Mouse (Mus musculus) MEL (cell line): ENCODE data around the gene Cfap100. TPM values are rescaled to one million over a fixed set of nuclear protein-coding genes. Genes with fewer than 3 reads are reported as not detected.

Experiments used
- DNase-seq: peaks from one replicate; pipeline ENCODE4 v3.0.0; 2011; ENCODE audit warnings: low read depth, low spot score
- H3K27ac ChIP-seq: 2 replicates; pipeline ENCODE4 v1.5.1; 2012; ENCODE audit warnings: low read depth, mild to moderate bottlenecking, control low read depth, low read length, moderate library complexity; ENCODE audit not compliant: control insufficient read depth
- H3K27me3 ChIP-seq, 2 experiments: fragments of 150-350 bp in 1 of 2; sonication (generic) in 1 of 2; 2 replicates each; pipeline ENCODE4 v1.6.1; 2012; ENCODE audit warnings: low read length in 2 of 2, mild to moderate bottlenecking in 2 of 2, improper control_type of control experiment in 1 of 2, moderate library complexity in 1 of 2; ENCODE audit not compliant: insufficient read depth in 2 of 2, control insufficient read depth in 1 of 2
- H3K36me3 ChIP-seq, 2 experiments: 2 replicates each; pipeline ENCODE4 v1.6.1; 2012 to 2014; ENCODE audit warnings: low read length in 2 of 2, improper control_type of control experiment in 1 of 2, inconsistent platforms in 1 of 2, mild to moderate bottlenecking in 1 of 2; ENCODE audit not compliant: insufficient read depth in 2 of 2, control insufficient read depth in 1 of 2
- H3K4me1 ChIP-seq, 2 experiments: fragments of 150-350 bp in 1 of 2; sonication (generic) in 1 of 2; 2 replicates each; pipeline ENCODE4 v1.6.1; 2012; ENCODE audit warnings: low read length in 2 of 2, improper control_type of control experiment in 1 of 2, mild to moderate bottlenecking in 1 of 2; ENCODE audit not compliant: insufficient read depth in 2 of 2, control insufficient read depth in 1 of 2
- H3K4me3 ChIP-seq, 2 experiments: fragments of 150-350 bp in 1 of 2; sonication (generic) in 1 of 2; 2 replicates each; pipeline ENCODE4 v1.5.1; 2012; ENCODE audit warnings: low read depth in 2 of 2, low read length in 2 of 2, mild to moderate bottlenecking in 2 of 2, moderate library complexity in 2 of 2, control low read depth in 1 of 2, improper control_type of control experiment in 1 of 2; ENCODE audit not compliant: control insufficient read depth in 1 of 2, insufficient read depth in 1 of 2
- H3K79me2 ChIP-seq: 2 replicates; pipeline ENCODE4 v1.6.1; 2012; ENCODE audit warnings: mild to moderate bottlenecking, low read length, moderate library complexity; ENCODE audit not compliant: control insufficient read depth, poor library complexity, insufficient read depth
- H3K9ac ChIP-seq: 2 replicates; pipeline ENCODE4 v1.6.1; 2012; ENCODE audit warnings: low read depth, mild to moderate bottlenecking, control low read depth, low read length, moderate library complexity; ENCODE audit not compliant: control insufficient read depth, poor library complexity, severe bottlenecking
- H3K9me3 ChIP-seq: fragments of 150-350 bp; sonication (generic); replicated peaks from 2 replicates; pipeline ENCODE4 v1.6.1; 2012; ENCODE audit warnings: mild to moderate bottlenecking, low read length, improper control_type of control experiment, moderate library complexity; ENCODE audit not compliant: insufficient read depth
- CTCF ChIP-seq, 3 experiments: IDR thresholded peaks in 2 of 3; conservative IDR thresholded peaks in 1 of 3; 2 replicates each; pipeline ENCODE4 v1.5.1; 2011 to 2012; ENCODE audit warnings: low read length in 3 of 3, low read depth in 2 of 3, mild to moderate bottlenecking in 2 of 3, improper control_type of control experiment in 1 of 3, inconsistent platforms in 1 of 3, mixed read lengths in 1 of 3, moderate library complexity in 1 of 3; ENCODE audit not compliant: control insufficient read depth in 1 of 3, insufficient read depth in 1 of 3, poor library complexity in 1 of 3, severe bottlenecking in 1 of 3
- E2F4 ChIP-seq: IDR thresholded peaks from 2 replicates; pipeline ENCODE4 v1.6.1; 2011; ENCODE audit warnings: low read depth, low read length, improper control_type of control experiment, borderline replicate concordance
- ELF1 ChIP-seq: IDR thresholded peaks from 2 replicates; pipeline ENCODE4 v1.6.1; 2014; ENCODE audit warnings: low read depth, mild to moderate bottlenecking, inconsistent platforms, low read length, improper control_type of control experiment, moderate library complexity
- EP300 ChIP-seq, 2 experiments: IDR thresholded peaks; 2 replicates each; pipeline ENCODE4 v1.6.1; 2011; ENCODE audit warnings: improper control_type of control experiment in 2 of 2, low read length in 2 of 2, low read depth in 1 of 2, mild to moderate bottlenecking in 1 of 2
- ETS1 ChIP-seq: IDR thresholded peaks from 2 replicates; pipeline ENCODE4 v1.6.1; 2012; ENCODE audit warnings: low read depth, mild to moderate bottlenecking, inconsistent platforms, low read length, improper control_type of control experiment, moderate library complexity
- HCFC1 ChIP-seq: IDR thresholded peaks from 2 replicates; pipeline ENCODE4 v1.6.1; 2012; ENCODE audit warnings: low read depth, mild to moderate bottlenecking, inconsistent platforms, low read length, improper control_type of control experiment, moderate library complexity
- JUND ChIP-seq: IDR thresholded peaks from 2 replicates; pipeline ENCODE4 v1.6.1; 2011; ENCODE audit warnings: low read depth, mild to moderate bottlenecking, improper control_type of control experiment, low read length
- POLR2A ChIP-seq, 2 experiments: IDR thresholded peaks; 2 replicates each; pipeline ENCODE4 v1.6.1; 2011 to 2012; ENCODE audit warnings: low read length in 2 of 2, mild to moderate bottlenecking in 2 of 2, control low read depth in 1 of 2, improper control_type of control experiment in 1 of 2, low read depth in 1 of 2, moderate library complexity in 1 of 2; ENCODE audit not compliant: control insufficient read depth in 1 of 2, insufficient read depth in 1 of 2, poor library complexity in 1 of 2
- POLR2AphosphoS5 ChIP-seq: IDR thresholded peaks from 2 replicates; pipeline ENCODE4 v1.6.1; 2012; ENCODE audit warnings: low read depth, borderline replicate concordance, mild to moderate bottlenecking, inconsistent platforms, low read length, moderate library complexity, mixed read lengths
- RAD21 ChIP-seq: IDR thresholded peaks from 2 replicates; pipeline ENCODE4 v1.6.1; 2011; ENCODE audit warnings: mild to moderate bottlenecking, low read depth, low read length, improper control_type of control experiment
- RCOR1 ChIP-seq: IDR thresholded peaks from 2 replicates; pipeline ENCODE4 v1.6.1; 2012; ENCODE audit warnings: low read depth, mild to moderate bottlenecking, inconsistent platforms, low read length, improper control_type of control experiment
- SIN3A ChIP-seq: IDR thresholded peaks from 2 replicates; pipeline ENCODE4 v1.6.1; 2012; ENCODE audit warnings: low read length, improper control_type of control experiment, inconsistent platforms
- TAL1 ChIP-seq: IDR thresholded peaks from 2 replicates; pipeline ENCODE4 v1.6.1; 2012; ENCODE audit warnings: mild to moderate bottlenecking, inconsistent platforms, low read length, moderate library complexity, mixed read lengths
- TBP ChIP-seq: IDR thresholded peaks from 2 replicates; pipeline ENCODE4 v1.8.0; 2011; ENCODE audit warnings: low read depth, low read length, improper control_type of control experiment
- UBTF ChIP-seq: IDR thresholded peaks from 2 replicates; pipeline ENCODE4 v1.6.1; 2012; ENCODE audit warnings: low read depth, mild to moderate bottlenecking, inconsistent platforms, low read length, improper control_type of control experiment, moderate library complexity, borderline replicate concordance; ENCODE audit not compliant: insufficient read depth
- USF1 ChIP-seq: IDR thresholded peaks from 2 replicates; pipeline ENCODE4 v1.6.1; 2014; ENCODE audit warnings: low read depth, mild to moderate bottlenecking, inconsistent platforms, low read length, improper control_type of control experiment, moderate library complexity
- USF2 ChIP-seq, 2 experiments: IDR thresholded peaks; 2 replicates each; pipeline ENCODE4 v1.6.1; 2011 to 2012; ENCODE audit warnings: improper control_type of control experiment in 2 of 2, low read length in 2 of 2, borderline replicate concordance in 1 of 2, inconsistent platforms in 1 of 2, low read depth in 1 of 2, mild to moderate bottlenecking in 1 of 2; ENCODE audit not compliant: insufficient read depth in 1 of 2
- ZC3H11A ChIP-seq: IDR thresholded peaks from 2 replicates; pipeline ENCODE4 v1.6.1; 2012; ENCODE audit warnings: low read depth, mild to moderate bottlenecking, inconsistent platforms, low read length, improper control_type of control experiment
- ZMIZ1 ChIP-seq: IDR thresholded peaks from 2 replicates; pipeline ENCODE4 v1.6.1; 2012; ENCODE audit warnings: low read depth, mild to moderate bottlenecking, inconsistent platforms, low read length, improper control_type of control experiment, moderate library complexity
- polyA plus RNA-seq, 2 experiments: library from polyadenylated mRNA; stranded (reverse) in 1 of 2; unstranded in 1 of 2; fragments of >175 nt in 1 of 2; fragments of >200 nt in 1 of 2; gene quantifications; 2 replicates each; pipeline versions ENCODE4 v1.2.1 to v1.2.4; 2012; ENCODE audit warnings: low replicate concordance in 2 of 2, low read depth in 1 of 2; ENCODE audit not compliant: insufficient read length in 2 of 2, insufficient read depth in 1 of 2, missing spikeins in 1 of 2
- total RNA-seq: library from RNA; depleted of rRNA; stranded (reverse); fragments of 300-350 nt; gene quantifications from 2 replicates; pipeline ENCODE4 v1.2.3, GENCODE M21; 2012

The Cfap100 gene
- total and polyA plus RNA-seq, 3 experiments = 0.19 TPM; not detected in 2

GRCm38 (mm10) chr6:90368976-90369724, 59.4 kb downstream of the Cfap100 start, which contains the start of gene Zxdc (continued):
- TF ChIP-seq TBP = peak; percentile 56; the same call in 1 of the 2 replicates
- TF ChIP-seq TAL1 = no peak
- no peak for TF ChIP-seq E2F4
- peak; percentile 66 to 86 for TF ChIP-seq POLR2A (IDR thresholded peaks at IDR 0.05; ENCODE audit: control insufficient read depth in 1 of 2, insufficient read depth in 1 of 2, low read depth in 1 of 2, low read length in 2 of 2, poor library complexity in 1 of 2)
- TF ChIP-seq HCFC1 = peak; percentile 84
- no peak for TF ChIP-seq RCOR1
- TF ChIP-seq SIN3A = peak; percentile 57
- TF ChIP-seq CTCF (IDR thresholded peaks at IDR 0.05 in 2 of 3, conservative IDR thresholded peaks at IDR 0.05 in 1 of 3; ENCODE audit: control insufficient read depth in 1 of 3, insufficient read depth in 1 of 3, low read depth in 2 of 3, low read length in 3 of 3, poor library complexity in 1 of 3, severe bottlenecking in 1 of 3) = no peak
- TF ChIP-seq ELF1 = 0 out of 2 replicates have a peak, but pooled peaks have one; percentile 13
- TF ChIP-seq UBTF = no peak
- TF ChIP-seq POLR2AphosphoS5 = no peak
- no peak for TF ChIP-seq ZC3H11A
- TF ChIP-seq ETS1 = no peak
- TF ChIP-seq ZMIZ1 = no peak
- no peak for TF ChIP-seq JUND

- no peak for TF ChIP-seq EP300 (IDR thresholded peaks at IDR 0.05; ENCODE audit: low read depth in 1 of 2, low read length in 2 of 2)
- no peak for TF ChIP-seq USF2 (IDR thresholded peaks at IDR 0.05; ENCODE audit: borderline replicate concordance in 1 of 2, insufficient read depth in 1 of 2, low read depth in 1 of 2, low read length in 2 of 2)
- no peak for TF ChIP-seq USF1
- TF ChIP-seq RAD21 = no peak
- no peak for TF ChIP-seq TBP
- H3K4me3 ChIP-seq = no peak overlapping the region
- H3K27me3 ChIP-seq = peaks cover 2 to 4% of the 10 kb centered on the region in 2 experiments; a peak in 1 of 4 replicates
- no peaks in the 10 kb centered on the region for H3K9me3 ChIP-seq
- no peak overlapping the region for H3K27ac ChIP-seq
- DNase-seq = no peak
- H3K9ac ChIP-seq = no peak overlapping the region
- H3K36me3 ChIP-seq = no peaks in the 10 kb centered on the region
- no peaks in the 10 kb centered on the region for H3K79me2 ChIP-seq
- peaks cover 0 to 10% of the 10 kb centered on the region in 2 experiments; a peak in 2 of 4 replicates for H3K4me1 ChIP-seq
Observed at GRCm38 (mm10) chr6:90363301-90363700, 65.3 kb downstream of the Cfap100 start.
